Mouse (Mus musculus) spleen, adult 18-20 months (tissue): Measurements from ENCODE around the gene Slc2a5.
A peak's percentile ranks its signal among the peaks of the same experiment; 100 is the strongest.

Experiments used
- DNase-seq, 2 experiments: peaks; one replicate each; pipeline ENCODE4 v3.0.0; 2022; ENCODE audit warnings: mixed read lengths in 2 of 2

Slc2a5 gene

DNA sequence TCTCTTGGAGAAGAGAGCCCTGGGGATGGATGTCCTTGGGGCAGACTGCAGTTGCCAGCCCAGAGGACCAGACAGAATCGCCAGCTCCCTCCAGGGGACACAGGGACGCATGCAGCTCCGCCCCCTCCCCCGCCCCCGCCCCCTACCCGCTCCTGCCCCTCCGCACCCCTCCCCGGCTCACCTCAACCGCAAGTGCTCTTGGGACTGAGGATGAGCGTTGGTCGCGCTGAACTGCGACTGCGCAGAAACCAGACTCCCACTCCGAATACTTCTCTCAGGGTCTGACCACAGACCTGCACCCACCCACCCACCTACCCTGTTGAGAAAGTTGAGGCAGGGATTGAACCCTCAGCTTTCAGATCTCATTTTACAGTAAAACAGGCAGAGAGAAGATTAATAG, at the start of gene Slc2a5:
TSS of gene Slc2a5 (plus strand) at position 229 of the 400 bp plus-strand sequence.
- no peak for DNase-seq

DNA sequence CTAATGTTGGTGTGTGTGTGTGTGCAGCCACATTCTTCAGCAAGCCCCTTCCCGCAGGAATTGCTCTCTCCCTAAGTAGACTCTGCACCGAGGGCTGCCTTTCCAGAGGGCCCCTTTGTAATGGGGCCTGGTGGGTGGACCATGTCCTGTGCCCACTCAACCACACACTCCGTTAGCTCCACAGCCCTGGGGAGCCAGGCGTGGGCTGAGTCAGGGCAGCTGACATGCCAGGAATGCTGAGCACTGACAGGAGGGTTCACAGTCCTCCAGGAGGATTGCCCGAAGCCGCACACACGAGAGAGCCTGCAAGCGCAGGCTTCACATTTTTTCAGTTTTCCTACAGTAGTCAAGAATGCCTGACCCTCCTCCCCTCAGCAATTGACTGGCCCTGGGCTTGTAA, 48.9 kb upstream of the Slc2a5 start:
- DNase-seq: no peak

GRCm38 (mm10) chr4:150072416-150073101, 46.5 kb upstream of the Slc2a5 start:
- no peak for DNase-seq

DNA sequence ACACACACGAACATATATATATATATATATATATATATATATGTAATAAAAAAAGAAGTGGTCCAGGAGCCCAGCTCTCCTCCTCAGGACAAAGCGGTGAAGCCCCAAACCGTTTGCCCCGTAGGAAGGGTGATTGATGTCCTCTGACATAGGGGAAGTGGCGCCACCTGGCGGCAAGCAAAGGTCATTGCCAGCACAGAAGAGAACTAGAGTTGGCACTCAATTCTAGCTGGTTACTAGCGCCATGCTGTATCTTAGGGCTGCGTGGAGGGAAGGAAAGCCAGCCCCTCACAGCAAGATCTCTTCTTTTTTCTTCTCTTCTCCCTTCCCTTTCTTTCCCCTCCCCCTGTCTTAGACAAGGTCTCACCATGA, 46.0 kb upstream of the Slc2a5 start:
- peak in 1 of 2 experiments; percentile 56 for DNase-seq

DNA sequence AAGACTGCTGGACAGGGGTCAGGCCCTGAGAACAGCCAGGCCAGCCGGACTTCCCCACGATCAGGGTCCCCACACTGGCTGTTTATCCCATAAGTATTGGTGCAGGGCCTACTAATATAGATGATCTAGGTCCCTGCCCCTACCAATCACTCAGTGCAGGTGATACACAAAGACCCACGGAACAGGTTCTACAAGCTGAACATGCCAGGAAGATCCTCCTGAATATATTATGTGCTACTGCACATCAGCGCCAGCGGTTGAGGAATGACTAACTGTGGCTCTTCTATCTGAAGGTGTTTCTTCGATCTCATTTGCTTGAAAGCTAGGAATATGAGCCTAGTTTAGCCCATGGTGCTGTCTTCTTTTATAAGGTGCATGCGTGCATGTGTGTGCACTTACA, 43.7 kb upstream of the Slc2a5 start:
- DNase-seq: no peak

DNA sequence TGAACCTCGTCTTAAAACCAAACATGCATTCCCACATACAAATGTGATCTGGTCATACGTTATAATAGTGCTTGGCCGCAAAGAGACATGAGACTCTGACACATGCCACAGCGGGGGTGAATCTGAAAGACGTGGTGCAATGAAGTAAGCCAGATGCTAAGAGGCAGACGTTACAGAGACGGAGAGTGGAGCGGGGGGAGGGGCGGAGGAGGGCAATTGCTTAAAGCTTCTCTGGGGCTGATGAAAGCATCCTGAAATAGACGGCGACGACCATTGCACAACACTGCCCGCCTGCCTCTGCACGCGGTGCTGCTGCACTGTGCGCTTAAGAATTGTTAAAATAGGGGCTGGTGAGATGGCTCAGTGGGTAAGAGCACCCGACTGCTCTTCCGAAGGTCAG, 42.9 kb upstream of the Slc2a5 start:
- no peak for DNase-seq

DNA sequence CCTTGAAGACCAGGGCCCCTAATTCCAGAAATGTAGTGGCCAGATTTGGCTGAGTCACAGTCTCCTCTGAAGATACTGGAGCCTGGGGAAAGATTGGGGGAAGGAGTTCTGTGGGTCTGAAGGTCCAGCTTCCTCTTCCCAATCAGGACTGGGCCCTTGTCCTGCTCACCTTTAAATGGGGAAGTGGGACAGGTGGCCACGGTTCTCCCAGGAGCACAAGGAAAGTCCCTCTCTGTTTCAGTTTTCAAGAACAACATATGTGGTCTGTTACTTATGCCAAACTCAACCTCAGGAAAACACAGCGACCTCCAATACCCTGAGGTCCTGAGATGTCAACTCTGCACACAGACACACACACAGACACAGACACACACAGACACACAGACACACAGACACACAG, 40.4 kb upstream of the Slc2a5 start:
- DNase-seq: no peak

DNA sequence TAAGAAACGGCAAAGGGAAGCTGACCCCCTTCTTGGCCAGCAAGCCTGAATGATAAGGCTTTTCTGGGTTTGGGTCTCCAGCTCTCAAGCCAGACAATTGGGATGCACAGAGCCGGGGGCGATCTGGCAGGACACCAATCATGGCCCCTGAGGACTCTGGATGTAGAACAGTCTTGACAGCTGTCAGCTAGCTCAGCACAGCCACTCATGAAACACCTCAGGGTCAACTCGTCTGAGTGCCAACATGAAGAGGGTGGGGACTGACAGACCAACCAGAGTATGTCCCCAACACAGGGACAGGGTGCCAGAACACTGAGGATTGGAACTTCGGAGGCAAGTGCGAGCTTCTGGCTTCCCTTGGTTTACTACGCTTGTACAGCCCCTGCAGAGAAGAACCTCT, 39.8 kb upstream of the Slc2a5 start:
- DNase-seq: no peak

- DNase-seq: no peak
These were observed 38.6 kb upstream of the Slc2a5 start for GRCm38 (mm10) chr4:150080330-150080967.

DNA sequence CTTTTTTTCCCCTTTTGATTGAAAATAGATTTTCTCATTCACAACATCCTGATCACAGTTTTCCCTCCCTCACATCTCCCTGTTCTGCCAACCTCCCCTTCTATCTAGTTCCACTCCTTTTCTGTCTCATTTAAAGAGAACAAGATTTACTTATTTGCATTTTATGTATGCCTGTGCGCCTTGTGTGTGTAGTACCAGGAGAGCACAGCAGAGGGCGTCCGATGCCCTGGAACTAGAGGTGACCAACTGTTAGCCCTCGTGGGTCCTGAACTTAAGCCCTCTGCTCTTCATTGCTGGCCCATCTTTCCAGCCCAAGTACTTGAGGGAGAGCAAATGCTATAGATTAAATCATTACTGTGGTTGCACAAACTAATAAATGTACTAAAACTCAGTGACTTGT, 33.7 kb upstream of the Slc2a5 start:
- no peak for DNase-seq

DNA sequence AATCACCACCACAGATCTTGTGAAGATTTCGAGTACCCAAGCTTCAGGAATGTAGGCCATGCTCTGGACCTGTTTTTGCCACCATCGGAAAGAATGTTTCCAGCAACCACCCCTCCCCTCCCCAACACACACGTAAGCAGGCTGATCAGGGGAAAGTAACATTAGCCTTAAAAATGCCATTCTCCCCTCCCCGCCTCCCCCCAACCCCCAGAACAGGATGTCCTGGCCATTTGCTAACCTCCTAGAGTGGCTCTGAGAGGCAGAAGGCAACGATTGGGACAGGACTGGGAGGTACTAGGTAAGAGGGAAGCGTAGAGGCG, 32.3 kb upstream of the Slc2a5 start:
- DNase-seq: no peak

DNA sequence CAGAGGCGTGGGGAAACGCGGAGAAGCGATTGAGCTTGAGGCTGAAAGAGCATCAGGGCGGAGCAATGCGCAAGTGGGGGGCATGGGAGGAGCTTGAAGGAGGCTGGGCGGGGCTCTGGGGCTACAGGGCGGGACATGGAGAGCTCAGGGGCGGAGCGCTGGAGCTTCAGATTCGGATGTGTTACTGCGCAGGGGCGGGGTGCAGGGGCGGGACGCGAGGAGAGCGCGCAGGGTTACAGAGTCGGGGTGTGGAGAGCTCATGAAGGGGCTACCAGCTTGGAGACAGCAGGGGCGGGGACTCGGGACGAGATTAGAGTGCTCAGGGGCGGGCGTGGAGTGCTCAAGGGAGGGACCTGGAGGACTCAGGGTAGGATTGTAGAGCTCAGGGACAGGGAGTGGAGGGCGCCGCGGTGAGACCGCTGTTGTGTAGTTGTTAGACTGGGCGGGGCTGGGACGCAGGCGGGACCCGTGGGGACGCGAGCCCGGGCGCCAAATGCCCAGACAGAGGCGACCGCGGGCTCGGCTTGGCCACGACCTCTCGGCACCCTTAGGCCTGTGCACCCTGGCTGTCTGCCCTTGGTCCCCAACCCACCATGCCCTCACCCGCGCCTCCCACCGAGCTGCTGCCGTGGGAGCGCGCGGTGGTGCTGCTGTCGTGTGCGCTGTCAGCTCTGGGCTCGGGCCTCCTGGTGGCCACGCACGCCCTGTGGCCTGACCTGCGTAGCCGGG, 31.8 kb upstream of the Slc2a5 start, which contains the start of gene Gpr157:
TSS of gene Gpr157 (plus strand) at position 205 of the 729 bp plus-strand sequence.
- peak; percentile 92 to 95 for DNase-seq

DNA sequence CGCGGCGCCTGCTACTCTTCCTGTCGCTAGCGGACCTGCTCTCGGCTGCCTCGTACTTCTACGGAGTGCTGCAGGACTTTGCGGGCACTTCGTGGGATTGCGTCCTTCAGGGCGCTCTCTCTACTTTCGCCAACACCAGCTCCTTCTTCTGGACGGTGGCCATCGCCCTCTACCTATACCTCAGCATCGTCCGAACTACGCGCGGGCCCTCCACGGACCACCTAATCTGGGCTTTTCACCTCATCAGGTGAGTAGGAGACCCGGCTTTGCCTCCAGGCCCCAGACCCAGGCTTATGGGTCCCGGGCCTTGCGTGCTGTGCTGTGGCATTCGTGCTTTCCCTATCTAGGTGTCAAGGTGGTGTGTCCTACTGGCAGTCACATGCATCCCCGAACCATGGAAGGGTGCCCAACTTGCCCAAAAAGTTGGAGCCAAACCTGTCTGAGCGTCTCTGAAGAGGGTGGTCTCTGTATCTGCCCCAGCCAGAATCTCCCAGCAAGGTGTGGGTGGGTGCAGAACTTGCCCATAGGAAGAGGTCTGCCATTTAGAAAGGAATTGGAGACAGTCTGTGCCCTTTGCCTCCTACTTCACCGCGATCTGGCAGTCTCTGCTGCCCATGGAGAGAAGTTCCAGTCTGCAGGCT, 31.1 kb upstream of the Slc2a5 start:
- no peak for DNase-seq

DNA sequence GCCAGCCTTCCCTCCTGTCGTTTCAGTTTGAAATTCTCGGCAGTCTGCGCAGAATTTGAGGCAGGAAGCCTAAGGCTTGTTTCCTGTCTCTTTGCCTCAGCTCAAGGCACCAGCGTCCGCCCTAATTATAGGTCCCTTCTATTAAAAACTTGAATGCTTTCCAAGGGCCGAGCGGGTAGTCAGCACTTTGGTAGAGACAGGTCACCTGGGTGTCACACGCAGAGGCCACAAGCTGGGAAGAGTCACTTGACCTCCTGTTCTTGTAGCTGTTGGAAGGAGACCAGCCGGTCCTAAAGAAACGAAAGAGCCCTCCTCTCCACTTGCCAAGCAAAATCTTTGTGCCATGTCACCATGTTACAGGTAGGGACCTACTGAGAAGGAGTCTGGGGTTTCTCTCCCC, 30.0 kb upstream of the Slc2a5 start:
- no peak for DNase-seq

- DNase-seq: peak in 1 of 2 experiments; percentile 60
These were observed 27.0 kb upstream of the Slc2a5 start for GRCm38 (mm10) chr4:150091887-150092582.

DNA sequence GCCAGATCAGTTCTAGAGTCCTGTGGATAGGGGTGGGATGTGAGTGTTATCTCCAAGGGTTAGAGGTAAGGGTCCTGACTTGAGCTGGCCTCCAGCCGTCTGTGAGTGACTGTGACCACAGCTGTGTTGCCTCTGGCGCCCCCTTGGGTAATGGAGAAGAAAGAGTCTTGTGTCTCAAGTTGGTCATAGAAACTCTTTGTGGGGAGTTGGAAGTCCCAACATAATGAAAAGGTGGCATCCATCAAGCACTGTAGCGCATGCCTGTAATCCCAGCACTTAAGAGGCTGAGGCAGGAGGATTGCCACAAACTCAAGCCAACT, 26.5 kb upstream of the Slc2a5 start:
- no peak for DNase-seq

- DNase-seq: no peak
These were observed 25.3 kb upstream of the Slc2a5 start for GRCm38 (mm10) chr4:150093560-150094462.

DNA sequence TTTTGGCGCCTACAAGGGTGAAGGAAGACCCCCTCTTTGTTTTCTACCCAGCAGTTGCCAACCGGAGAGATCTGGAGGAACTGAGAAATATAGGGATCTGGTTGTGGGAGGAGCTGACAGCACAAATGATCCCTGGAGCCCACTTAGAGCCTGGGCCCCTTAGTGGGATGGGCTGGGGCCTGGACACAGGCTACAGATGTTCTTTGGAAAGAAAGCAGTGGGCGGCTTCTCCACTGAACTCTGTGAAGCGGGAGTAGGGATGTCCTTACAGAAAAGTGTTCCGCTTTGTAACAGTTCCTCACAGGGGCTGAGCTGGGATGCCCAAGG, 24.7 kb upstream of the Slc2a5 start:
- DNase-seq: no peak

GRCm38 (mm10) chr4:150096309-150096708, 22.8 kb upstream of the Slc2a5 start:
- no peak for DNase-seq

- DNase-seq: no peak
These were observed 21.2 kb upstream of the Slc2a5 start for GRCm38 (mm10) chr4:150097847-150098246.

DNA sequence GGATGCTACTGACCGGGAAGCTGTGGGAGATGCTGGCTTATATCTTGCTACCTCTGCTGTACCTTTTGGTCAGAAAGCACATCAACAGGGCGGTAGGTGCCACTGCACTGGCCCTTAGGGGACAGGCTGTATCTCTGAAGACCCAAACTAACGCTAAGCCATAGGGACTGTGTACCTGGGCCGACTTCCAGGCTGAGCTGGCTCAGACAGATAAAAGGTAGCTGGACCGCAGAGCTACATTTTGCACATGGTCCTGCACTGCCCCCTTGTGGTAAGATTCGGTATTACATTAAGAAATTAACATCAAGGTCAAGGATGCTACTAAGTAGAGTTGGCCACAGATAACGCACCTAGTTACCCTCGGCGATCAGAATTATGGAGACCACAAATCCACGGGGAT, 20.2 kb upstream of the Slc2a5 start:
- DNase-seq: peak in 1 of 2 experiments; percentile 48

DNA sequence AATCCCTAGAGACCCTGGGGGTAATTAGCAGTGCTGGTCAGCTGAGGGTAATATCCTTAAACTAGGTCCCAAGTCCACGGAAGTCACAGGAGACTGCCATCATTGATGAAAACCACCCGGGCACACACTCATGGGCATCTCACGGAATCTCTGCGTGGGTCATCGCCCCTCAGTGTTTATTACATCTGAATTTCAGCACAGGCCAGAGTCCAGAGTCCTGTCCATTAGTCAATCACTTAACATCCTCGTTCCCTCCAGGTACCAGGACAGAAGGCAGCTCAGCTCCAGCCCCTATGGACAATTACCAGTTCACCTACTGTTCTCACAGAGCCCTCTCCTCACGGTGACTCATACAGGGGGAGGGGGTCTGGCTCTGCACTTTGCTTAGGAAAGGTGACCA, 16.3 kb upstream of the Slc2a5 start:
- DNase-seq: no peak
